Mouse (Mus musculus): ENCODE measurements around the gene Sned1. TPM values are rescaled to one million over a fixed set of nuclear protein-coding genes. Genes with fewer than 3 reads are reported as not detected.

Gene Sned1
- polyA plus RNA-seq, 1 experiment from 2014 or later = 10.4 TPM

- H3K36me3 ChIP-seq = no peaks in the 10 kb centered on the region
- H3K27me3 ChIP-seq (replicated peaks) = no peaks in the 10 kb centered on the region
- H3K27ac ChIP-seq = no peak overlapping the region
- H3K4me2 ChIP-seq (replicated peaks) = no peak overlapping the region
- H3K9me3 ChIP-seq = no peaks in the 10 kb centered on the region
- peaks cover 21% of the 10 kb centered on the region for H3K4me1 ChIP-seq
- 29% methylated on average over 5 of the region's 5 CpGs for WGBS
- no peak overlapping the region for H3K4me3 ChIP-seq
- no peak overlapping the region for H3K9ac ChIP-seq
- no peak for ATAC-seq (ENCODE audit: low FRiP score, low read depth)
These were observed 21.0 kb upstream of the Sned1 start for GRCm38 (mm10) chr1:93214612-93215011.

- Histone ChIP-seq H3K9ac (no peak overlapping the region), H3K27ac (no peak overlapping the region), H3K27me3 (replicated peaks) (no peaks in the 10 kb centered on the region), H3K4me1 (peaks cover 9% of the 10 kb centered on the region), H3K36me3 (no peaks in the 10 kb centered on the region), H3K4me3 (no peak overlapping the region), H3K9me3 (no peaks in the 10 kb centered on the region), H3K4me2 (replicated peaks) (no peak overlapping the region)
- ATAC-seq (ENCODE audit: low FRiP score, low read depth) = no peak
- WGBS = 65% methylated on average over 9 of the region's 9 CpGs
These were observed 18.7 kb upstream of the Sned1 start for GRCm38 (mm10) chr1:93216839-93217497.

GRCm38 (mm10) chr1:93217530-93217929, 18.1 kb upstream of the Sned1 start:
- H3K4me2 ChIP-seq (replicated peaks) = no peak overlapping the region
- H3K27ac ChIP-seq = no peak overlapping the region
- H3K9me3 ChIP-seq = no peaks in the 10 kb centered on the region
- no peaks in the 10 kb centered on the region for H3K27me3 ChIP-seq (replicated peaks)
- no peak overlapping the region for H3K9ac ChIP-seq
- ATAC-seq (ENCODE audit: low FRiP score, low read depth) = no peak
- 51% methylated on average over 7 of the region's 7 CpGs for WGBS
- peaks cover 9% of the 10 kb centered on the region for H3K4me1 ChIP-seq
- no peak overlapping the region for H3K4me3 ChIP-seq
- H3K36me3 ChIP-seq = no peaks in the 10 kb centered on the region

GRCm38 (mm10) chr1:93220776-93221175, 14.9 kb upstream of the Sned1 start:
- H3K4me3 ChIP-seq = no peak overlapping the region
- H3K4me1 ChIP-seq = peaks cover 11% of the 10 kb centered on the region
- H3K9me3 ChIP-seq = no peaks in the 10 kb centered on the region
- H3K27me3 ChIP-seq (replicated peaks) = 0 out of 2 replicates have a peak, but pooled peaks cover 6% of the 10 kb centered on the region
- no peak overlapping the region for H3K4me2 ChIP-seq (replicated peaks)
- ATAC-seq (ENCODE audit: low FRiP score, low read depth) = no peak
- WGBS = 70% methylated on average over 7 of the region's 7 CpGs
- H3K36me3 ChIP-seq = no peaks in the 10 kb centered on the region
- no peak overlapping the region for H3K27ac ChIP-seq
- H3K9ac ChIP-seq = no peak overlapping the region

GRCm38 (mm10) chr1:93223972-93224371, 11.7 kb upstream of the Sned1 start:
- H3K9me3 ChIP-seq = no peaks in the 10 kb centered on the region
- H3K4me2 ChIP-seq (replicated peaks) = no peak overlapping the region
- H3K36me3 ChIP-seq = no peaks in the 10 kb centered on the region
- 8% methylated on average over 18 of the region's 18 CpGs for WGBS
- no peak for ATAC-seq (ENCODE audit: low FRiP score, low read depth)
- H3K27ac ChIP-seq = no peak overlapping the region
- no peak overlapping the region for H3K9ac ChIP-seq
- H3K4me1 ChIP-seq = peaks cover 10% of the 10 kb centered on the region
- H3K27me3 ChIP-seq (replicated peaks) = 0 out of 2 replicates have a peak, but pooled peaks cover 6% of the 10 kb centered on the region
- H3K4me3 ChIP-seq = no peak overlapping the region

- Histone ChIP-seq H3K36me3 (no peaks in the 10 kb centered on the region), H3K4me1 (peaks cover 10% of the 10 kb centered on the region), H3K4me2 (replicated peaks) (no peak overlapping the region), H3K9me3 (no peaks in the 10 kb centered on the region), H3K27me3 (replicated peaks) (0 out of 2 replicates have a peak, but pooled peaks cover 6% of the 10 kb centered on the region), H3K9ac (no peak overlapping the region), H3K4me3 (no peak overlapping the region), H3K27ac (no peak overlapping the region)
- ATAC-seq (ENCODE audit: low FRiP score, low read depth) = no peak
- 43% methylated on average over 4 of the region's 4 CpGs for WGBS
These were observed 10.4 kb upstream of the Sned1 start for GRCm38 (mm10) chr1:93225226-93225625.

- Histone ChIP-seq H3K27ac (no peak overlapping the region), H3K4me1 (peaks cover 10% of the 10 kb centered on the region), H3K9me3 (no peaks in the 10 kb centered on the region), H3K4me2 (replicated peaks) (no peak overlapping the region), H3K4me3 (no peak overlapping the region), H3K36me3 (no peaks in the 10 kb centered on the region), H3K27me3 (replicated peaks) (0 out of 2 replicates have a peak, but pooled peaks cover 6% of the 10 kb centered on the region), H3K9ac (no peak overlapping the region)
- 83% methylated on average over 5 of the region's 5 CpGs for WGBS
- ATAC-seq (ENCODE audit: low FRiP score, low read depth) = no peak
These were observed 9.7 kb upstream of the Sned1 start for GRCm38 (mm10) chr1:93225731-93226520.

- Histone ChIP-seq H3K9me3 (no peaks in the 10 kb centered on the region), H3K4me3 (no peak overlapping the region), H3K4me1 (peaks cover 10% of the 10 kb centered on the region), H3K4me2 (replicated peaks) (no peak overlapping the region), H3K27me3 (replicated peaks) (0 out of 2 replicates have a peak, but pooled peaks cover 6% of the 10 kb centered on the region), H3K36me3 (no peaks in the 10 kb centered on the region), H3K9ac (no peak overlapping the region), H3K27ac (no peak overlapping the region)
- 69% methylated on average over 7 of the region's 7 CpGs for WGBS
- no peak for ATAC-seq (ENCODE audit: low FRiP score, low read depth)
These were observed 8.2 kb upstream of the Sned1 start for GRCm38 (mm10) chr1:93227303-93227975.

GRCm38 (mm10) chr1:93227976-93228365, 7.7 kb upstream of the Sned1 start:
- 94% methylated on average over 7 of the region's 7 CpGs for WGBS
- no peak for ATAC-seq (ENCODE audit: low FRiP score, low read depth)

GRCm38 (mm10) chr1:93229221-93229620, 6.4 kb upstream of the Sned1 start:
- no peak overlapping the region for H3K9ac ChIP-seq
- H3K4me3 ChIP-seq = no peak overlapping the region
- no peak overlapping the region for H3K4me2 ChIP-seq (replicated peaks)
- peaks cover 10% of the 10 kb centered on the region for H3K4me1 ChIP-seq
- no peak for ATAC-seq (ENCODE audit: low FRiP score, low read depth)
- no peaks in the 10 kb centered on the region for H3K9me3 ChIP-seq
- H3K27ac ChIP-seq = no peak overlapping the region
- WGBS = 88% methylated on average over 6 of the region's 6 CpGs
- no peaks in the 10 kb centered on the region for H3K36me3 ChIP-seq
- H3K27me3 ChIP-seq (replicated peaks) = 0 out of 2 replicates have a peak, but pooled peaks cover 4% of the 10 kb centered on the region

More at GRCm38 (mm10) chr1:93227976-93228365, 7.7 kb upstream of the Sned1 start:
- H3K4me3 ChIP-seq = no peak overlapping the region
- H3K9ac ChIP-seq = no peak overlapping the region
- H3K4me2 ChIP-seq (replicated peaks) = no peak overlapping the region
- peaks cover 10% of the 10 kb centered on the region for H3K4me1 ChIP-seq
- no peaks in the 10 kb centered on the region for H3K9me3 ChIP-seq
- no peaks in the 10 kb centered on the region for H3K36me3 ChIP-seq
- H3K27ac ChIP-seq = no peak overlapping the region
- 0 out of 2 replicates have a peak, but pooled peaks cover 6% of the 10 kb centered on the region for H3K27me3 ChIP-seq (replicated peaks)

- Histone ChIP-seq H3K4me3 (no peak overlapping the region), H3K27me3 (replicated peaks) (peaks cover 8% of the 10 kb centered on the region), H3K27ac (no peak overlapping the region), H3K4me2 (replicated peaks) (no peak overlapping the region), H3K36me3 (no peaks in the 10 kb centered on the region), H3K4me1 (peaks cover 10% of the 10 kb centered on the region), H3K9me3 (no peaks in the 10 kb centered on the region), H3K9ac (no peak overlapping the region)
- ATAC-seq (ENCODE audit: low FRiP score, low read depth) = no peak
- WGBS = 80% methylated on average over 4 of the region's 4 CpGs
These were observed 6.0 kb upstream of the Sned1 start for GRCm38 (mm10) chr1:93229626-93230025.

GRCm38 (mm10) chr1:93236545-93236924, 894 bp downstream of the Sned1 start:
- peak; percentile 30 for ATAC-seq (ENCODE audit: low FRiP score, low read depth)
- Histone ChIP-seq H3K9ac (peak overlapping the region; percentile 54), H3K4me1 (peaks cover 17% of the 10 kb centered on the region), H3K4me2 (replicated peaks) (peak overlapping the region; percentile 99), H3K36me3 (no peaks in the 10 kb centered on the region), H3K4me3 (peak overlapping the region; percentile 50), H3K27ac (no peak overlapping the region), H3K9me3 (no peaks in the 10 kb centered on the region), H3K27me3 (replicated peaks) (peaks cover 38% of the 10 kb centered on the region)
- 14% methylated on average over 3 of the region's 3 CpGs for WGBS

All from neural tube, embryonic 12.5 days (tissue).